Mouse (Mus musculus): ENCODE measurements around the gene Olfr536. TPM values are rescaled to one million over a fixed set of nuclear protein-coding genes. Genes with fewer than 3 reads are reported as not detected.
"Not testable (repeated sequence)": the region's sequence is repeated elsewhere in the genome, so short reads cannot be mapped to it uniquely, and the experiment has no call there.

The Olfr536 gene
- polyA plus RNA-seq (2014; fragmentation: Nextera tagmentation; extraction: Ambion mirVana) = not detected in 2 replicates

DNA sequence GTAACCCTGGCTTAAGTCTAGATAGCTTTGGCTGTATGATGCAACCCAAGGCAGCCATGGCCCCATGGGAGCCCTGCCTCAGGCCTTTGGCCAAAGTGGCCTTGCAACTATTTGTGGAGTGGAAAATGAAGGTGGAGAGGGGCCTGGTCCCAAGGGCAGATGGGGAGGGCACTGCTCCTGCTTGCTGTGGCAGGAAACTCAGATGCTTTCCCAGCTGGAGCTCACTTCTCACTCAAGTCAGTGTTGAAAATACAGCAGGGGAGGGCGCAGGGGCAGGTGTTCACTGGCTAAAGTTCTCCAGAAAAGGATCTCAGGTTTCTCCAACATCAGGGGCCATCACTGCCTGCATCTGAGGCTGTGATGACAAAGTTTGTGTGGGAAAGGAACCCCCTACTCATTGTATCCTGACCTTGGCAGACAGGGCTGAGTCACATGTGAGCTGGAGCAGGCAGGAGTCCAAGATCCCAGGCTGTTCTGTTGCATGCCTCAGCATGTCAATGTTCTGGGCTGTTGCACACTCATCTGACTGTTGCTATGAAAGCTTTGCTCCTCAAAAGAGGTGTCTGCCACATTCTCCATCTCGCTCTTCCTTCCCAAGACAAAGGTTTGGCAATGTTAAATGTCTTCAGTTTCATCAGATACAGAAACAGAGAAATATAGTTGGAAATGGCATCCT, at the start of gene Olfr536:
TSS of gene Olfr536 (minus strand) at position 51 of the 676 bp plus-strand sequence.
- not testable (repeated sequence) for H3K27ac ChIP-seq (ENCODE audit: low read depth, low read length); H3K4me3 ChIP-seq (ENCODE audit: low read depth, low read length); H3K9me3 ChIP-seq (ENCODE audit: control insufficient read depth, low read length); H3K4me2 ChIP-seq; H3K9ac ChIP-seq (ENCODE audit: low read depth, low read length); ATAC-seq (replicated peaks; ENCODE audit: low FRiP score); DNase-seq (ENCODE audit: low spot score); H3K36me3 ChIP-seq (ENCODE audit: control insufficient read depth, insufficient read depth, low read length); H3K27me3 ChIP-seq (replicated peaks; ENCODE audit: control insufficient read depth, insufficient read depth, low read length); H3K4me1 ChIP-seq (replicated peaks; ENCODE audit: control insufficient read depth, insufficient read depth, low read length)
- 84% methylated on average over 1 of the region's 2 CpGs for WGBS

DNA sequence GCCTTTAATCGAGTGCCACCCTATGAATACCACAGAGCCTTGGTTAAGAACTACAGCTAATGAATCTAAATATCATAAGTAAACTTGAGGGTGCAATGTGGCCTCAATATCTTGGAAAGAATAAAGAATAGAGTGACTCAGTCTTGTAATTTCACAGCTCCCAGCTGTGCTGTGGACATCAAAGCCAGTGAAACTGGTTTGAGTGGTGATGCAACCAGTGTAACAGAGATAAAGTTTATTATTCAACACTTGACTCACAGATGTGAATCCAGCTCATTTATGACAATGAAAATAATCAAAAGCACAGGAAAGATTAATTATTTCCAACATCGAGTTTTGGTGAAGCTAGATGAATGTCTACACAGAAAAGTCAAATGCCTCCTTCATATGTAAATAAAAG, 32.5 kb upstream of the Olfr536 start:
- no peaks in the 10 kb centered on the region for H3K4me1 ChIP-seq (replicated peaks; ENCODE audit: control insufficient read depth, insufficient read depth, low read length)
- no peak for ATAC-seq (replicated peaks; ENCODE audit: low FRiP score)
- no peaks in the 10 kb centered on the region for H3K9me3 ChIP-seq (ENCODE audit: control insufficient read depth, low read length)
- no peak overlapping the region for H3K4me2 ChIP-seq
- no peak overlapping the region for H3K9ac ChIP-seq (ENCODE audit: low read depth, low read length)
- H3K27ac ChIP-seq (ENCODE audit: low read depth, low read length) = no peak overlapping the region
- 58% methylated on average over 2 of the region's 2 CpGs for WGBS
- no peak overlapping the region for H3K4me3 ChIP-seq (ENCODE audit: low read depth, low read length)
- H3K36me3 ChIP-seq (ENCODE audit: control insufficient read depth, insufficient read depth, low read length) = no peaks in the 10 kb centered on the region
- DNase-seq (ENCODE audit: low spot score) = no peak
- H3K27me3 ChIP-seq (replicated peaks; ENCODE audit: control insufficient read depth, insufficient read depth, low read length) = no peaks in the 10 kb centered on the region

DNA sequence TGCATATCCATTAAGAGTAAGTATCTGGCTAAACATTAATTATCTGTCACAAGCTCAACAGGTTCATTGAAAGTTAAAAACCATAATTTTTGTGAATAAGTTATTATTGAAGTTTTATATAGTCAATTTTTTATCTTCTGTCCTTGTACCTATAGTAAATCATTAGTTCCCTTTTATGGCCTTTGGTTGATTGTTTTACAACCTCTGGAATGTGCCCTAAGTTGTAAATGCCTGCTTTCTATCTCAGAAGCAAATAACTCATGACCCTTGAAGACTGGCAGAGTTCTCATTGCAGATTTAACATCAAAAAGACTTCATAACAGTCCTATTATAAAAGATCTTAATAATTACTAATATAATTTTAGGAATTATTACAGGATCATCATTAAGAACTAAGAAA, 12.5 kb downstream of the Olfr536 start:
- no peak overlapping the region for H3K4me3 ChIP-seq (ENCODE audit: low read depth, low read length)
- H3K27me3 ChIP-seq (replicated peaks; ENCODE audit: control insufficient read depth, insufficient read depth, low read length) = no peaks in the 10 kb centered on the region
- H3K9ac ChIP-seq (ENCODE audit: low read depth, low read length) = no peak overlapping the region
- no peaks in the 10 kb centered on the region for H3K36me3 ChIP-seq (ENCODE audit: control insufficient read depth, insufficient read depth, low read length)
- H3K4me1 ChIP-seq (replicated peaks; ENCODE audit: control insufficient read depth, insufficient read depth, low read length) = no peaks in the 10 kb centered on the region
- DNase-seq (ENCODE audit: low spot score) (no peak), ATAC-seq (replicated peaks; ENCODE audit: low FRiP score) (no peak)
- no peaks in the 10 kb centered on the region for H3K9me3 ChIP-seq (ENCODE audit: control insufficient read depth, low read length)
- no peak overlapping the region for H3K27ac ChIP-seq (ENCODE audit: low read depth, low read length)
- H3K4me2 ChIP-seq = no peak overlapping the region

DNA sequence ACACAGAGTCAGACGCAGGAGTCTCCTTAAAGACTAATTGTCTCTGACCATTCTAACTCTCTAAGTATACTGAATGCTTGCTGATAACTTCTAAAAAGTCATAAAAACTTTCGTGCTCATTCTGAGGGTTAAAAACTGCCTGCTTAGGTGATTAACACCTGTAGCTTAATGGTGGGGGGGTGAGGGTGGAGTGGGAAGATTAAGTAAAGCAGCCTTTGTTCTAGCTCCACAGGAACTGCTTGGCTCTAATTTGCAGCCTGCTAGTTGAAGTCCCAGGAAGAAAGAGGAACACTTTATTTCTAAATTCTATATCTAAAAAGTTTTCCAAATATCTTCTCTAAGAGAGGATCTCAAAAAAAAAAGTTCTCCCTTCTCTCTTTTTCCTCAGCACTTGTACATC, 13.0 kb downstream of the Olfr536 start:
- Histone ChIP-seq H3K27me3 (replicated peaks; ENCODE audit: control insufficient read depth, insufficient read depth, low read length) (no peaks in the 10 kb centered on the region), H3K27ac (ENCODE audit: low read depth, low read length) (no peak overlapping the region), H3K4me2 (no peak overlapping the region), H3K9ac (ENCODE audit: low read depth, low read length) (no peak overlapping the region), H3K9me3 (ENCODE audit: control insufficient read depth, low read length) (no peaks in the 10 kb centered on the region), H3K4me1 (replicated peaks; ENCODE audit: control insufficient read depth, insufficient read depth, low read length) (no peaks in the 10 kb centered on the region), H3K4me3 (ENCODE audit: low read depth, low read length) (no peak overlapping the region), H3K36me3 (ENCODE audit: control insufficient read depth, insufficient read depth, low read length) (no peaks in the 10 kb centered on the region)
- ATAC-seq (replicated peaks; ENCODE audit: low FRiP score) = no peak
- DNase-seq (ENCODE audit: low spot score) = no peak
- WGBS = 35% methylated on average over 2 of the region's 2 CpGs

GRCm38 (mm10) chr7:140488981-140489380, 18.2 kb downstream of the Olfr536 start:
- H3K4me3 ChIP-seq (ENCODE audit: low read depth, low read length) = no peak overlapping the region
- no peak for ATAC-seq (replicated peaks; ENCODE audit: low FRiP score)
- no peaks in the 10 kb centered on the region for H3K36me3 ChIP-seq (ENCODE audit: control insufficient read depth, insufficient read depth, low read length)
- no peak for DNase-seq (ENCODE audit: low spot score)
- H3K27ac ChIP-seq (ENCODE audit: low read depth, low read length) = no peak overlapping the region
- H3K4me1 ChIP-seq (replicated peaks; ENCODE audit: control insufficient read depth, insufficient read depth, low read length) = no peaks in the 10 kb centered on the region
- no peak overlapping the region for H3K4me2 ChIP-seq
- no peak overlapping the region for H3K9ac ChIP-seq (ENCODE audit: low read depth, low read length)
- WGBS = 81% methylated on average over 1 of the region's 1 CpGs
- H3K27me3 ChIP-seq (replicated peaks; ENCODE audit: control insufficient read depth, insufficient read depth, low read length) = no peaks in the 10 kb centered on the region
- H3K9me3 ChIP-seq (ENCODE audit: control insufficient read depth, low read length) = no peaks in the 10 kb centered on the region

DNA sequence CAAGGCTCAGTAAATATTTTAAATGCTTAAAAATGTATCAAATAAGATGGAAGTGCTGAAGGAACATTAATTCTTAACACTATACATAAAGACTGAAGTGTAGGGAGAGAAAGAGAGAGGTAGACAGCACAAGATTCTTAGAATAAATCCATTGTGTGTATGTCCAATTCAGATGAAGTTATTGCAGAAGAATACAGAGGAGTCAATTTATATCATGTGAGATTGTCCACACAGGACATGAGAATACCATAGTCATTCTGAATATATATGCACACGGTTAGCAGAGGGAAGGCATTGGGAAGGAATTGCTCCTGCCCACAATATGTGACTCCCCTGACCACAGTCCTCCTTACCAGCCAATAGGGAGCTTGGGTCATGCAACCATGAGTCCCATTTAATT, 23.3 kb downstream of the Olfr536 start, which contains the start of gene Olfr535:
TSS of gene Olfr535 (plus strand) at position 301 of the 400 bp plus-strand sequence.
- H3K9ac ChIP-seq (ENCODE audit: low read depth, low read length) = no peak within 1 kb of the TSS
- 72% methylated on average over 1 of the region's 1 CpGs for WGBS
- no peaks in the 10 kb centered on the region for H3K27me3 ChIP-seq (replicated peaks; ENCODE audit: control insufficient read depth, insufficient read depth, low read length)
- H3K27ac ChIP-seq (ENCODE audit: low read depth, low read length) = no peak within 1 kb of the TSS
- no peak for DNase-seq (ENCODE audit: low spot score)
- no peaks in the 10 kb centered on the region for H3K4me1 ChIP-seq (replicated peaks; ENCODE audit: control insufficient read depth, insufficient read depth, low read length)
- no peak within 1 kb of the TSS for H3K4me2 ChIP-seq
- ATAC-seq (replicated peaks; ENCODE audit: low FRiP score) = no peak
- H3K4me3 ChIP-seq (ENCODE audit: low read depth, low read length) = no peak within 1 kb of the TSS
- no peaks in the 10 kb centered on the region for H3K9me3 ChIP-seq (ENCODE audit: control insufficient read depth, low read length)
- H3K36me3 ChIP-seq (ENCODE audit: control insufficient read depth, insufficient read depth, low read length) = no peaks in the 10 kb centered on the region

GRCm38 (mm10) chr7:140478733-140479132, 28.5 kb downstream of the Olfr536 start:
- no peaks in the 10 kb centered on the region for H3K36me3 ChIP-seq (ENCODE audit: control insufficient read depth, insufficient read depth, low read length)
- H3K27me3 ChIP-seq (replicated peaks; ENCODE audit: control insufficient read depth, insufficient read depth, low read length) = no peaks in the 10 kb centered on the region
- peaks cover 3% of the 10 kb centered on the region; the same call in 1 of the 2 replicates for H3K9me3 ChIP-seq (ENCODE audit: control insufficient read depth, low read length)
- no peak overlapping the region for H3K9ac ChIP-seq (ENCODE audit: low read depth, low read length)
- H3K4me1 ChIP-seq (replicated peaks; ENCODE audit: control insufficient read depth, insufficient read depth, low read length) = no peaks in the 10 kb centered on the region
- no peak overlapping the region for H3K4me3 ChIP-seq (ENCODE audit: low read depth, low read length)
- 78% methylated on average over 1 of the region's 1 CpGs for WGBS
- ATAC-seq (replicated peaks; ENCODE audit: low FRiP score) (no peak), DNase-seq (ENCODE audit: low spot score) (no peak)
- no peak overlapping the region for H3K27ac ChIP-seq (ENCODE audit: low read depth, low read length)
- no peak overlapping the region for H3K4me2 ChIP-seq

GRCm38 (mm10) chr7:140477886-140478285, 29.3 kb downstream of the Olfr536 start:
- WGBS = 57% methylated on average over 1 of the region's 1 CpGs
- no peak for DNase-seq (ENCODE audit: low spot score)
- H3K9ac ChIP-seq (ENCODE audit: low read depth, low read length) = no peak overlapping the region

DNA sequence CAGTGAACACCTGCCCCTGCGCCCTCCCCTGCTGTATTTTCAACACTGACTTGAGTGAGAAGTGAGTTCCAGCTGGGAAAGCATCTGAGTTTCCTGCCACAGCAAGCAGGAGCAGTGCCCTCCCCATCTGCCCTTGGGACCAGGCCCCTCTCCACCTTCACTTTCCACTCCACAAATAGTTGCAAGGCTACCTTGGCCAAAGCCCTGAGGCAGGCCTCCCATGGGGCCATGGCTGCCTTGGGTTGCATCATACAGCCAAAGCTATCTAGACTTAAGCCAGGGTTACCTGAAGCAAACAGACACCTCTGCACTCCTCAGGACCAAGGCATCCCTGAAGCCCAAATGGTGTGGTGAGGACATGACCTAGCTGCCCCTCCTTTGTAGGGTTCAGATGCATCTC, 44.1 kb downstream of the Olfr536 start, which contains the start of gene Olfr533:
TSS of gene Olfr533 (plus strand) at position 301 of the 400 bp plus-strand sequence.
- ATAC-seq (replicated peaks; ENCODE audit: low FRiP score) = not testable (repeated sequence)
- WGBS = 67% methylated on average over 1 of the region's 1 CpGs

More at GRCm38 (mm10) chr7:140477886-140478285, 29.3 kb downstream of the Olfr536 start:
- no peak for ATAC-seq (replicated peaks; ENCODE audit: low FRiP score)
- Histone ChIP-seq H3K27me3 (replicated peaks; ENCODE audit: control insufficient read depth, insufficient read depth, low read length) (no peaks in the 10 kb centered on the region), H3K4me2 (no peak overlapping the region), H3K36me3 (ENCODE audit: control insufficient read depth, insufficient read depth, low read length) (no peaks in the 10 kb centered on the region), H3K4me3 (ENCODE audit: low read depth, low read length) (no peak overlapping the region), H3K9me3 (ENCODE audit: control insufficient read depth, low read length) (peaks cover 3% of the 10 kb centered on the region; the same call in 1 of the 2 replicates), H3K27ac (ENCODE audit: low read depth, low read length) (no peak overlapping the region), H3K4me1 (replicated peaks; ENCODE audit: control insufficient read depth, insufficient read depth, low read length) (no peaks in the 10 kb centered on the region)

More for the DNA sequence above, 44.1 kb downstream of the Olfr536 start, which contains the start of gene Olfr533:
- H3K4me1 ChIP-seq (replicated peaks; ENCODE audit: control insufficient read depth, insufficient read depth, low read length); H3K27me3 ChIP-seq (replicated peaks; ENCODE audit: control insufficient read depth, insufficient read depth, low read length); DNase-seq (ENCODE audit: low spot score); H3K9me3 ChIP-seq (ENCODE audit: control insufficient read depth, low read length); H3K4me2 ChIP-seq; H3K9ac ChIP-seq (ENCODE audit: low read depth, low read length); H3K27ac ChIP-seq (ENCODE audit: low read depth, low read length); H3K4me3 ChIP-seq (ENCODE audit: low read depth, low read length); H3K36me3 ChIP-seq (ENCODE audit: control insufficient read depth, insufficient read depth, low read length): not testable (repeated sequence)
